Mouse (Mus musculus): ENCODE measurements around the gene 4930426L09Rik. TPM values are rescaled to one million over a fixed set of nuclear protein-coding genes. Genes with fewer than 3 reads are reported as not detected.

The 4930426L09Rik gene
- polyA plus RNA-seq, 1 experiment, result 1.4 TPM

DNA sequence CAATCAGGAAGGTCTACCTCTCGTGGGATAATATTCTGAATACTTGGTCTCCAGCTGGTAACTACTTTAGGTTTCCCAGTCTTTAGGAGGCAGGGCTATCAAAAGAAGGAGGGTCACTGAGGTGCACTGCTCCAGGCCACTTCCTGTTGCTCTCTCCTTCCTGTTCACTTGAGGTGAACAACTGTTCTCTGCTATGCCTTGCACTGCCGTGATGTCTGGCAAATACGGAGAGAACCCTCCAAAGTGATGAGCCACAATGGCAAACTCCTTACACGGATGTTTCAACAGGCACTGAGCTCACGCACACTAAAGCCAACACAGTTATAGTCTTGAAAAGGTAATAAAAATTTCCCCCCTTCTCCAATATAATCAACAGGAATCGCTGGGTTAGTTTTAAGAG, 15.6 kb upstream of the 4930426L09Rik start:
- Histone ChIP-seq H3K4me1 (ENCODE audit: control insufficient read depth, insufficient read depth, low read length) (peaks cover 4% of the 10 kb centered on the region; the same call in 1 of the 2 replicates), H3K27ac (ENCODE audit: insufficient read depth, low read length) (no peak overlapping the region), H3K4me3 (ENCODE audit: insufficient read depth, low read length) (no peak overlapping the region)
- TF ChIP-seq CTCF (IDR thresholded peaks at IDR 0.05; ENCODE audit: extremely low read depth, insufficient read depth, low read length) (no peak), POLR2A (IDR thresholded peaks at IDR 0.05; ENCODE audit: extremely low read depth, insufficient read depth, low read length) (no peak)

DNA sequence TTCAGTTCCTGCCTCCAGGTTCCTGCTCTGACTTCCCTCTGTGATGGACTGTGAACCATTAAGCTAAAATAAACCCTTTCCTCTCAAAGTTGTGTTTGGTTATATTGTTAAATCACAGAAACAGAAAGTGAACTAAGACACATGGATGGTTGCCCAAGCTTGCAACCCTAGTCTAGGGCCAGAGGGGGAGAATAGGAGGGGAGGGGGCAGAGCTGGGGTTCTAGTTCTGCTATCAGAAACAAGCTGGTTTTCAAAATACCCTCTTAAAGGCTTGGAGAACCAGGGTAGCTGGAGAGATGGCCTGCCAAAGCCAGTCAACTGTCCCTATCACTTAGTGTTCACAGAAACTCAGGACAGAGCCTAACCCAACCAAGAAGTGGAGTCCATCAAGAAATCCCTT, 14.6 kb upstream of the 4930426L09Rik start:
- TF ChIP-seq CTCF (IDR thresholded peaks at IDR 0.05; ENCODE audit: extremely low read depth, insufficient read depth, low read length), result no peak
- no peak for TF ChIP-seq POLR2A (IDR thresholded peaks at IDR 0.05; ENCODE audit: extremely low read depth, insufficient read depth, low read length)
- Histone ChIP-seq H3K4me1 (ENCODE audit: control insufficient read depth, insufficient read depth, low read length) (peaks cover 4% of the 10 kb centered on the region; the same call in 1 of the 2 replicates), H3K27ac (ENCODE audit: insufficient read depth, low read length) (no peak overlapping the region), H3K4me3 (ENCODE audit: insufficient read depth, low read length) (no peak overlapping the region)

DNA sequence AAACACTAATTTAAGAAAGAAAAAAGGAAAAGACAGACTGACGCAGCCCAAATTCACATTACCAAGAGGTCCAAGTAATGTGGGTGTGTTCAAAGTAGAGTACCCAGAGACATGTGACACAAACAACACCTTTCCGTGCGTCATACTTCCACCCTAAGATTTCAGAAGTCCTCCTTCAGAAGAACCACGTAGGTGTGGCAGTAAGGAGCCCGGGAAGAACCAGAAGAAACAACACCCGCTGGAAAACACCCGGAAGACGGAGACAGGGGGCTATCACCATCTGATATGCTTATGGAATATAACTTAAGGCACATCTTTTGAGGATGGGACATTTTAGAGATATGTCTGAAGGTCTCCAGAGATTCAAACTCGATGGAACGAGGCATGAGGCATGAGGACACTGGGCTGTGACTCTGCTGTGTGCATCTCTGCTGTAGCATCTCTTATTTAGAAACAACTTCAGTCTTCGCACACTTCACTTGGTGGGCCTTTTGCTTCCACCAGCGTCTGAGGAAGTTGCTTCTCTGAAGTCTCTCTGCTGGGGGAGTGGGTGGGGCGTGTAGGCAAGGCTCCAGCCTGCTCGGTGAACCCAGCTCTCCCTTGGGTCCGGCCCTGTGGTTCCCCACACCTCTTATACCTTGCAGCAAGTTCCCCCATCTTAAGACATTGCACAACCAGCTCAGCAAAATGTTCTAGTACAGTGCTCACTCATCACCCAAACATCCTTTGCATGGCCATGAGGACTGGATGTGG, 13.9 kb upstream of the 4930426L09Rik start:
- no peak for TF ChIP-seq CTCF (IDR thresholded peaks at IDR 0.05; ENCODE audit: extremely low read depth, insufficient read depth, low read length)
- no peak for TF ChIP-seq POLR2A (IDR thresholded peaks at IDR 0.05; ENCODE audit: extremely low read depth, insufficient read depth, low read length)
- H3K4me1 ChIP-seq (ENCODE audit: control insufficient read depth, insufficient read depth, low read length), result peaks cover 4% of the 10 kb centered on the region; the same call in 1 of the 2 replicates
- no peak overlapping the region for H3K4me3 ChIP-seq (ENCODE audit: insufficient read depth, low read length)
- H3K27ac ChIP-seq (ENCODE audit: insufficient read depth, low read length), result no peak overlapping the region

DNA sequence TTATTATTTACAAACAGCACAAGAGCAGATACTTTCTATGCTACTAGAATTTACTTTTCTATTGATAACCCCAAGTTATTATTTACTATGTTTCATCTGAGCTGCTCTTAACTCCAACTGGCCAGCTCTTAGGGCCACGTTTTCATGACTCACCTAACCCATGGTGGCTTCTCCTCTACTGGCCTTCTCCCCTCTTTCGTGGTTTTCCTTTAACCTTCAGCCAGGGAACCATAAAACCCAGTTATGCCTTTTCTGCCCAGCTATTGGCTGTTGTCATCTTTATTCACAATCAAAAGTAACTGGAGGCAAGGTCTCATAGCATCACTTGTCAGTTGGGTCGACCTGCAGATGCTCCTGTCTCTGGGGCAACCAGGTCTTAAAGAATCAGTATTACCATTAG, 12.6 kb upstream of the 4930426L09Rik start:
- no peak overlapping the region for H3K4me3 ChIP-seq (ENCODE audit: insufficient read depth, low read length)
- no peak overlapping the region for H3K27ac ChIP-seq (ENCODE audit: insufficient read depth, low read length)
- no peak for TF ChIP-seq POLR2A (IDR thresholded peaks at IDR 0.05; ENCODE audit: extremely low read depth, insufficient read depth, low read length)
- no peak for TF ChIP-seq CTCF (IDR thresholded peaks at IDR 0.05; ENCODE audit: extremely low read depth, insufficient read depth, low read length)
- peaks cover under 1% of the 10 kb centered on the region; the same call in 1 of the 2 replicates for H3K4me1 ChIP-seq (ENCODE audit: control insufficient read depth, insufficient read depth, low read length)

DNA sequence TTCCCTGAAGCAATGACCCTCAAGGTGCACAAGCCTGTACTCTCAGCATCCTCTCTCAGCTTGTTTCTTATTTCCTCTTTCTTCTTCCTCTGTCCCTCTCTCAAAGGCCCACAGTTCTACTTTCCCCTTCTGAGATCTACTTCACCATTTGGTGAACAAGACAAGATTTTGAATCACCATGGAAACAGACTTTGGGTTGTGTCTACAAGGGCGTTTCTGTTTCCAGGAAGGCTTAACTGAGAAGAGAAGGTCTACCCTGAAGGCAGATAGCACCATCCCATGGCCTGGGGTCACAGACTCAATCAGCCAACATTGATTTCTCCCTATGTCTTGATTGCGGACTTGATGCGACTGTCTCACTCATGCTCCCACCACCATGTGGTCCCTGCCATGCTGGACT, 9.3 kb upstream of the 4930426L09Rik start:
- H3K4me3 ChIP-seq (ENCODE audit: insufficient read depth, low read length), result no peak overlapping the region
- no peak for TF ChIP-seq CTCF (IDR thresholded peaks at IDR 0.05; ENCODE audit: extremely low read depth, insufficient read depth, low read length)
- TF ChIP-seq POLR2A (IDR thresholded peaks at IDR 0.05; ENCODE audit: extremely low read depth, insufficient read depth, low read length), result no peak
- H3K4me1 ChIP-seq (ENCODE audit: control insufficient read depth, insufficient read depth, low read length), result no peaks in the 10 kb centered on the region; the same call in 1 of the 2 replicates
- H3K27ac ChIP-seq (ENCODE audit: insufficient read depth, low read length), result no peak overlapping the region

DNA sequence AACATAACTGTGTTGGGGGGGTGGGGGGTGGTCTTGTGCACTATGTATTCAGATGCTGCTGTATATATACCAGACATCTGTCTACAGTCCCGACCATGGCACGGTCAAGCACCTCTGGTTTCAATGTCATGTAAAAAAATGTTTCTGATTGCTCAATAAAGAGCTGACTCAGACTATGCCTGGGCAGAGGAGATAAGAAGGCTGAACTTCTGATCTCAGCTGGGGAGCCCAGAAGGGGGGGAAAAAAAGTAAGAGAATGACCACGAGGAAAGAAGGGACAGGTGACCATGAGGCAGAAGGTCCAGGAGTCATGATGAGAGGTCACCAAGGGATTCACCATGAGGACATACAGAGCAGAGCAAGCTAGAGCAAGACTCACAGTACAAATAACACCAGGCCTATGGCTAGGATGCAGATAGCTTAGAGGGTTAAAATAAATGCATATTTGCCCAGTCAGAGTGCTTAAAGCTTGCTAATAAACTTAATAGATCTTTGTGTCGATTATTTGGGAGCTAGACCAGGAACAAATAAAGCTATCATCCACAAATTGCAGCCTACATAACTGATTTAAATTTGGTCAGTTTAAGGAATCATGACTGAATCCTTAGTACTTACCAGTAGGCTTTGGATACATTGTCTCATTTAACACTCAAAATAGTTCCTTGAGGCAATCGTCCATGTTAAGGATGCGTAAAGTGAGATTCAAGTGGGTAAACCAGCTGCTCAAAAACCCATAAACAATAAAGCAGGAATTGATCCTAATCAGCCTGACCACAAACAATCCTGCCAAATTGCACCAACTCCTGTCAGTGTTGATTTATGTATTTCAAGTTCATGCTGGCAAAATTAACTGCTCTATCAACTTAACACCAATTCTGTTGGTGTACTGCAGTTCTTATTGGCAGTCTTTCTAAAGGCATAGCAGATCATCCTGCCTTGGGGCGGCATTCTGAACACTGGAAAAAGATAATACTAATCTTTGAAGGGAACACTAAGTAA, 5.3 kb upstream of the 4930426L09Rik start:
- Histone ChIP-seq H3K4me1 (ENCODE audit: control insufficient read depth, insufficient read depth, low read length) (peaks cover 2% of the 10 kb centered on the region; the same call in 1 of the 2 replicates), H3K4me3 (ENCODE audit: insufficient read depth, low read length) (no peak overlapping the region), H3K27ac (ENCODE audit: insufficient read depth, low read length) (no peak overlapping the region)
- TF ChIP-seq CTCF (IDR thresholded peaks at IDR 0.05; ENCODE audit: extremely low read depth, insufficient read depth, low read length) (no peak), POLR2A (IDR thresholded peaks at IDR 0.05; ENCODE audit: extremely low read depth, insufficient read depth, low read length) (no peak)

DNA sequence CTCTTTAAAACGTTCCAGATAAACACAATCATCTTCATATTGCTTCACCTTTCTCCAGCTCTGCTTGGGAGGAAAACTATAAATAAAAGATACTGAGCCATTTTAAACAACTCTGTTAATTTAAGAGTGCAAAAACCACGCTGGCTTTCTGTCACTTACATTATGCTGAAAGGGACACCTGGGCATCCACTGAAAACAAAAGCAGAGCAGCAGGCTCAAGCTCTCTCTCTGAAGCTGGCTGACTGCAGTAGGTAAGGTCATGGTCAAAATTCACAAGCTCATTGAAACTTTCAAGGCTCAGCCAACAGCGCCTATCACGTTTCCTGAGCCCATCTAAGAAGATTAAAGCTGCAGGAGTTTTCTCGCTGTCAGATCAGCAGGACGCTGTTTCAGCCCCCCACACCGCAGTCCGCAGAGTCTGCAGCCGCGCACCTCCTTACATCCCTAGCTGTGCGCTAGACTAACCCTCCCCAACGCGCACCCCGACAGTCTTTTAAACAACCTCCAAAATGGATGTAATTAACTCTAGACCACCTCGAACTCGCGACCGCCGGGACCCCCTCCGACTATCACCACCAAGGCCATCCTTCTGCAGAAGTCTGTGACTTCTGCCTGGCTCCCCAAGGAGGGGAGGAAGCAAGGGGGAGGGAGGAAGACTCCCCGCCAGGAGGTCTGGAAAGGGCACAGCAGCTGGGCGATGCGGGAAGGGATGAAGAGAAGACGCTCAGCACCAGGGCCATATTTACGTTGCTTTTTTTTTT, 1.5 kb upstream of the 4930426L09Rik start:
- Histone ChIP-seq H3K27ac (ENCODE audit: insufficient read depth, low read length) (0 out of 2 replicates have a peak overlapping the region, but pooled peaks have one; percentile 1), H3K4me1 (ENCODE audit: control insufficient read depth, insufficient read depth, low read length) (peaks cover 2% of the 10 kb centered on the region; the same call in 1 of the 2 replicates)

DNA sequence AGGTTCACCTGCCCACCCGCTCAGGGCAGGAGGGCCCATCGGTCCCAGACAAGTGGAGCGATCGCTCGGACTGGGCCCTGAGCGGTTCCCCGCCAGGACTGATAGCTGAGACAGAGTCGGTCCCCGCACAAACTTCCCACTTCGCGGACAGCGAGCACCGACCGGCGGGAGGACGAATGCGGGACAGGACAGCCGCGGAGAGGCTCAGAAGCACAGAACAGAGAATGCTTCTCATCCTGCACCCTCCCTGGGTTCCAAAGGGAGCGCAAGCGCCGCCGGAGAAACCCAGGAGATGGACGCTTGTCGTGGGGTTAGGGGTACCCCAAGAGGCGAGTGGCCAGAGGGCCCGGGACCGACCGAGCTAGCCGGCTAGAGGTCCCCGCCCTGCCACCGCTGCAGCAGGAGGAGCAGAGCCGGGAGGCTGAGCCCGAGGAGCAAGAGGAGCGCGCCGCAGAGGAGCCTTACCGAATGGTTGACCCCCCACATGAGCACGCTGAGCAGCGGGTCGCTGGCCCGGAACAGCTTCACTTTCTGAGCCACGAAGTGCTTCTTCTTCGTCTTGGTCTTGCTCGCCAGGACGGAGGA, 664 bp upstream of the 4930426L09Rik start:
- Histone ChIP-seq H3K4me3 (ENCODE audit: insufficient read depth, low read length) (peak overlapping the region; percentile 94), H3K27ac (ENCODE audit: insufficient read depth, low read length) (peak overlapping the region; percentile 90), H3K4me1 (ENCODE audit: control insufficient read depth, insufficient read depth, low read length) (peaks cover 2% of the 10 kb centered on the region; the same call in 1 of the 2 replicates)
- no peak for TF ChIP-seq POLR2A (IDR thresholded peaks at IDR 0.05; ENCODE audit: extremely low read depth, insufficient read depth, low read length)
- TF ChIP-seq CTCF (IDR thresholded peaks at IDR 0.05; ENCODE audit: extremely low read depth, insufficient read depth, low read length), result no peak

More for the DNA sequence above, 1.5 kb upstream of the 4930426L09Rik start:
- no peak for TF ChIP-seq CTCF (IDR thresholded peaks at IDR 0.05; ENCODE audit: extremely low read depth, insufficient read depth, low read length)
- TF ChIP-seq POLR2A (IDR thresholded peaks at IDR 0.05; ENCODE audit: extremely low read depth, insufficient read depth, low read length), result no peak
- H3K4me3 ChIP-seq (ENCODE audit: insufficient read depth, low read length), result peak overlapping the region; percentile 94

All from cortical plate, adult 2 months (tissue).